Mouse (Mus musculus): ENCODE measurements around the gene Mical3. TPM values are rescaled to one million over a fixed set of nuclear protein-coding genes. Genes with fewer than 3 reads are reported as not detected.
A peak's percentile ranks its signal among the peaks of the same experiment; 100 is the strongest.

The Mical3 gene
- total and polyA plus RNA-seq, 2 experiments from 2014 or later: 30.8 to 94.8 TPM

DNA sequence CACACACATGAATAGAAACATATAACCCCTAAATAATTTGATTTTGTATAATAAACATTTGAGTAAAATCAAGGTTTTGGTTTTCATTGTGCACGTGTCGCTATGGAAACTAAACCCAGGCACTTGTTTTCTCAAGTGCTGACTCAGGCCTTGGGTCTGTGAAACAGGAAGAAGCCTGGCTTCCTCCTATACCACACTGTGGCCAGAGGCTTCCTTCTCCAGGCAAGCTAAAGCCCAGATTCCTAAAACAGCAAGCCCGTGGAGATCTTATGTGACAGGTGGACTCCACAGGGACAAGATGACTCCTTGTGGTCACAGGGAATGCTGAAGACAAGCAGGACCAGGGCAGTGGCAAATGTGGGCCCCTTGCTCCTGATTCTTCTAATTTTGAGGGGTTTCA lies 175.6 kb downstream of the Mical3 start:
- TF ChIP-seq CTCF (IDR thresholded peaks at IDR 0.05; ENCODE audit: low read depth) (no peak), EP300 (IDR thresholded peaks at IDR 0.05; ENCODE audit: low read depth) (no peak)
- no peak overlapping the region for H3K4me2 ChIP-seq (ENCODE audit: low read depth, low read length)
- H3K9ac ChIP-seq (replicated peaks; ENCODE audit: low read depth, low read length): no peak overlapping the region
- ATAC-seq (ENCODE audit: insufficient read depth, low read depth) (no peak), DNase-seq (ENCODE audit: low spot score) (peak; percentile 29)
- H3K36me3 ChIP-seq (replicated peaks; ENCODE audit: control insufficient read depth, insufficient read depth, low read length): peaks cover 85% of the 10 kb centered on the region
- 55% methylated on average over 3 of the region's 3 CpGs for WGBS
- no peaks in the 10 kb centered on the region for H3K27me3 ChIP-seq (ENCODE audit: control insufficient read depth, insufficient read depth, low read length)
- no peaks in the 10 kb centered on the region for H3K4me1 ChIP-seq (ENCODE audit: control insufficient read depth, insufficient read depth)
- H3K9me3 ChIP-seq (replicated peaks; ENCODE audit: control insufficient read depth, low read length): no peaks in the 10 kb centered on the region
- H3K4me3 ChIP-seq (ENCODE audit: low read depth, low read length): no peak overlapping the region
- H3K27ac ChIP-seq (ENCODE audit: low read depth): no peak overlapping the region

GRCm38 (mm10) chr6:120954241-120954640 lies 176.6 kb downstream of the Mical3 start:
- H3K4me3 ChIP-seq (ENCODE audit: low read depth, low read length): no peak overlapping the region
- H3K9me3 ChIP-seq (replicated peaks; ENCODE audit: control insufficient read depth, low read length): no peaks in the 10 kb centered on the region
- no peak for ATAC-seq (ENCODE audit: insufficient read depth, low read depth)
- WGBS: 78% methylated on average over 8 of the region's 8 CpGs
- no peak overlapping the region for H3K27ac ChIP-seq (ENCODE audit: low read depth)
- H3K4me2 ChIP-seq (ENCODE audit: low read depth, low read length): no peak overlapping the region
- TF ChIP-seq CTCF (IDR thresholded peaks at IDR 0.05; ENCODE audit: low read depth): no peak
- no peak for TF ChIP-seq EP300 (IDR thresholded peaks at IDR 0.05; ENCODE audit: low read depth)
- H3K27me3 ChIP-seq (ENCODE audit: control insufficient read depth, insufficient read depth, low read length): no peaks in the 10 kb centered on the region
- H3K36me3 ChIP-seq (replicated peaks; ENCODE audit: control insufficient read depth, insufficient read depth, low read length): peaks cover 85% of the 10 kb centered on the region
- H3K4me1 ChIP-seq (ENCODE audit: control insufficient read depth, insufficient read depth): no peaks in the 10 kb centered on the region
- H3K9ac ChIP-seq (replicated peaks; ENCODE audit: low read depth, low read length): no peak overlapping the region
- no peak for DNase-seq (ENCODE audit: low spot score)

GRCm38 (mm10) chr6:120952475-120952874 lies 178.3 kb downstream of the Mical3 start:
- H3K36me3 ChIP-seq (replicated peaks; ENCODE audit: control insufficient read depth, insufficient read depth, low read length): peaks cover 85% of the 10 kb centered on the region
- ATAC-seq (ENCODE audit: insufficient read depth, low read depth) (no peak), DNase-seq (ENCODE audit: low spot score) (no peak)
- no peaks in the 10 kb centered on the region for H3K9me3 ChIP-seq (replicated peaks; ENCODE audit: control insufficient read depth, low read length)
- no peak overlapping the region for H3K4me2 ChIP-seq (ENCODE audit: low read depth, low read length)
- no peak overlapping the region for H3K9ac ChIP-seq (replicated peaks; ENCODE audit: low read depth, low read length)
- H3K4me1 ChIP-seq (ENCODE audit: control insufficient read depth, insufficient read depth): no peaks in the 10 kb centered on the region
- H3K27me3 ChIP-seq (ENCODE audit: control insufficient read depth, insufficient read depth, low read length): no peaks in the 10 kb centered on the region
- WGBS: 96% methylated on average over 6 of the region's 6 CpGs
- no peak overlapping the region for H3K27ac ChIP-seq (ENCODE audit: low read depth)
- no peak overlapping the region for H3K4me3 ChIP-seq (ENCODE audit: low read depth, low read length)
- TF ChIP-seq EP300 (IDR thresholded peaks at IDR 0.05; ENCODE audit: low read depth): no peak
- no peak for TF ChIP-seq CTCF (IDR thresholded peaks at IDR 0.05; ENCODE audit: low read depth)

- WGBS: 85% methylated on average over 6 of the region's 6 CpGs
- no peak for ATAC-seq (ENCODE audit: insufficient read depth, low read depth)
Measured at GRCm38 (mm10) chr6:120951311-120951710, 179.5 kb downstream of the Mical3 start.

DNA sequence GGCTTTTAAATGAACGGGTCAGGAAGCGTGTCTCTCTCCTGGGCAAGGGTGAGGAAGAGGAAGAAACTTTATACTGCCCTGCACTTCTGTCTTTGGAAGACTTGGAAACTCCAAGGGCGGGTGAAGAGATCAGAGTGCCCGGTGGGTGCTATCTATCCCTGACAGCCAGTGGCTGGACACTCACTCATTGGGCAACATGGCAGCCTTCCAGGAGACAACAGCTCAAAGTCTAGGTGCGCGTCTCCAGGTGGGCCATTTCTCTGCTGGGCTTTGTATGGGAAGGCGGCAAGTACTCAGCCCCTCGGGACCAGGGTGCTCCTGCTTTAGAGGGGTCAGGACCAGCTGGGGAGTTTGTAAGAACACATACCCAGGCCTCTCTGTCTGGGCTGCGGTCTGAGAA lies 185.3 kb downstream of the Mical3 start:
- Histone ChIP-seq H3K36me3 (replicated peaks; ENCODE audit: control insufficient read depth, insufficient read depth, low read length) (peaks cover 82% of the 10 kb centered on the region), H3K4me3 (ENCODE audit: low read depth, low read length) (no peak overlapping the region), H3K4me1 (ENCODE audit: control insufficient read depth, insufficient read depth) (no peaks in the 10 kb centered on the region), H3K9me3 (replicated peaks; ENCODE audit: control insufficient read depth, low read length) (no peaks in the 10 kb centered on the region), H3K27ac (ENCODE audit: low read depth) (no peak overlapping the region), H3K27me3 (ENCODE audit: control insufficient read depth, insufficient read depth, low read length) (no peaks in the 10 kb centered on the region), H3K4me2 (ENCODE audit: low read depth, low read length) (no peak overlapping the region), H3K9ac (replicated peaks; ENCODE audit: low read depth, low read length) (no peak overlapping the region)
- 96% methylated on average over 9 of the region's 9 CpGs for whole genome bisulfite sequencing
- ATAC-seq (ENCODE audit: insufficient read depth, low read depth): no peak
- DNase-seq (ENCODE audit: low spot score): no peak
- TF ChIP-seq CTCF (IDR thresholded peaks at IDR 0.05; ENCODE audit: low read depth): no peak
- no peak for TF ChIP-seq EP300 (IDR thresholded peaks at IDR 0.05; ENCODE audit: low read depth)

More at GRCm38 (mm10) chr6:120951311-120951710, 179.5 kb downstream of the Mical3 start:
- TF ChIP-seq CTCF (IDR thresholded peaks at IDR 0.05; ENCODE audit: low read depth) (no peak), EP300 (IDR thresholded peaks at IDR 0.05; ENCODE audit: low read depth) (no peak)
- Histone ChIP-seq H3K4me2 (ENCODE audit: low read depth, low read length) (no peak overlapping the region), H3K4me1 (ENCODE audit: control insufficient read depth, insufficient read depth) (no peaks in the 10 kb centered on the region), H3K27ac (ENCODE audit: low read depth) (no peak overlapping the region), H3K9ac (replicated peaks; ENCODE audit: low read depth, low read length) (no peak overlapping the region), H3K36me3 (replicated peaks; ENCODE audit: control insufficient read depth, insufficient read depth, low read length) (peaks cover 86% of the 10 kb centered on the region), H3K27me3 (ENCODE audit: control insufficient read depth, insufficient read depth, low read length) (no peaks in the 10 kb centered on the region), H3K9me3 (replicated peaks; ENCODE audit: control insufficient read depth, low read length) (no peaks in the 10 kb centered on the region), H3K4me3 (ENCODE audit: low read depth, low read length) (no peak overlapping the region)
- no peak for DNase-seq (ENCODE audit: low spot score)

DNA sequence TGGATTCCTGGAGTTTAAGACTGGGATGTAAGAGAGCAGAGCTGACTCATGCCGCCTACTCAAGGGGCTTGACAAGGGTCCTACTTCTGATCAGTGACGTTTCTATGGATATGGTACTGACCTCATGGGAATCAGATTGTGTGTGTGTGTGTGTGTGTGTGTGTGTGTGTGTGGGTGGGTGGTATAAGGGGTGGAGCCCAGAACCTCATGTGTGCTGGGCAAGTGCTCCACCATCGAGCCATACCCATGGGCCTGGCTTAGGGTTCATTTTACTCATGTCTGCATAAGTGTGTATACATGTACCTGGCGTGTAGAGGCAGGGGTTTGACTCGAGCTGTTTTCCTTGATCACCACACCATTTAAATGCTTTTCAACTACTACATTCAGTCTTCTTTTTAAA lies 186.8 kb downstream of the Mical3 start:
- Histone ChIP-seq H3K4me2 (ENCODE audit: low read depth, low read length) (no peak overlapping the region), H3K9ac (replicated peaks; ENCODE audit: low read depth, low read length) (no peak overlapping the region), H3K4me3 (ENCODE audit: low read depth, low read length) (no peak overlapping the region), H3K36me3 (replicated peaks; ENCODE audit: control insufficient read depth, insufficient read depth, low read length) (peaks cover 68% of the 10 kb centered on the region), H3K4me1 (ENCODE audit: control insufficient read depth, insufficient read depth) (no peaks in the 10 kb centered on the region), H3K9me3 (replicated peaks; ENCODE audit: control insufficient read depth, low read length) (no peaks in the 10 kb centered on the region), H3K27me3 (ENCODE audit: control insufficient read depth, insufficient read depth, low read length) (no peaks in the 10 kb centered on the region), H3K27ac (ENCODE audit: low read depth) (no peak overlapping the region)
- DNase-seq (ENCODE audit: low spot score) (no peak), ATAC-seq (ENCODE audit: insufficient read depth, low read depth) (no peak)
- 84% methylated on average over 5 of the region's 5 CpGs for WGBS
- TF ChIP-seq CTCF (IDR thresholded peaks at IDR 0.05; ENCODE audit: low read depth) (no peak), EP300 (IDR thresholded peaks at IDR 0.05; ENCODE audit: low read depth) (no peak)

All from heart, postnatal 0 days (tissue).